Mouse (Mus musculus) adrenal gland, adult 18-20 months (tissue): ENCODE data around the gene Atg10. TPM values are rescaled to one million over a fixed set of nuclear protein-coding genes. Genes with fewer than 3 reads are reported as not detected.

Source experiments
- DNase-seq, 2 experiments: peaks; one replicate each; pipeline ENCODE4 v3.0.0; 2021 to 2022; ENCODE audit warnings: low spot score in 2 of 2
- total RNA-seq, 2 experiments: library from RNA; stranded (reverse); gene quantifications; 1 replicate in 1 of 2; 2 replicates in 1 of 2; pipeline ENCODE4 v1.2.3; 2021

Gene Atg10
- total RNA-seq, 2 experiments from 2014 or later = 17.7 to 22.4 TPM

- no peak for DNase-seq
These were observed 185.7 kb downstream of the Atg10 start for GRCm38 (mm10) chr13:91038034-91038433.

GRCm38 (mm10) chr13:91037405-91037804, 186.4 kb downstream of the Atg10 start:
- no peak for DNase-seq

- no peak for DNase-seq
These were observed 191.9 kb downstream of the Atg10 start for GRCm38 (mm10) chr13:91031836-91032235.

GRCm38 (mm10) chr13:91023447-91023846, 200.3 kb downstream of the Atg10 start:
- no peak for DNase-seq

- DNase-seq = no peak
These were observed 211.9 kb downstream of the Atg10 start for GRCm38 (mm10) chr13:91011851-91012250.

GRCm38 (mm10) chr13:90995034-90995629, 228.6 kb downstream of the Atg10 start:
- no peak for DNase-seq

GRCm38 (mm10) chr13:90993602-90994001, 230.2 kb downstream of the Atg10 start:
- DNase-seq = no peak

- DNase-seq = no peak
These were observed 230.8 kb downstream of the Atg10 start for GRCm38 (mm10) chr13:90992948-90993347.

GRCm38 (mm10) chr13:90988226-90988625, 235.5 kb downstream of the Atg10 start:
- no peak for DNase-seq

GRCm38 (mm10) chr13:90985417-90985816, 238.4 kb downstream of the Atg10 start:
- no peak for DNase-seq

GRCm38 (mm10) chr13:90984073-90984472, 239.7 kb downstream of the Atg10 start:
- DNase-seq = no peak

GRCm38 (mm10) chr13:90981798-90982197, 242.0 kb downstream of the Atg10 start:
- no peak for DNase-seq

- DNase-seq = no peak
These were observed 242.7 kb downstream of the Atg10 start for GRCm38 (mm10) chr13:90980878-90981674.

GRCm38 (mm10) chr13:90977057-90977456, 246.7 kb downstream of the Atg10 start:
- DNase-seq = peak in 1 of 2 experiments; percentile 14

- no peak for DNase-seq
These were observed 250.4 kb downstream of the Atg10 start for GRCm38 (mm10) chr13:90973409-90973808.

GRCm38 (mm10) chr13:90970259-90971017, 253.3 kb downstream of the Atg10 start:
- no peak for DNase-seq

- no peak for DNase-seq
These were observed 254.8 kb downstream of the Atg10 start for GRCm38 (mm10) chr13:90968940-90969339.

- DNase-seq = peak; percentile 70 to 77
These were observed 256.3 kb downstream of the Atg10 start for GRCm38 (mm10) chr13:90967422-90967821.

GRCm38 (mm10) chr13:90965996-90966395, 257.8 kb downstream of the Atg10 start:
- no peak for DNase-seq

- no peak for DNase-seq
These were observed 259.3 kb downstream of the Atg10 start for GRCm38 (mm10) chr13:90964511-90964910.

GRCm38 (mm10) chr13:90962836-90963760, 260.7 kb downstream of the Atg10 start:
- DNase-seq = no peak
